ENCODE assay signal across 7 mouse cellular contexts in genomic region chr9:45739702-45740583, GRCm38 (mm10).
DNase-seq lines count a peak whose midpoint lies in the region; ATAC-seq and TF ChIP-seq lines count a peak whose summit lies in the region.

No protein-coding gene starts in this region.

- H3K4me1 ChIP-seq in heart, postnatal 0 days (ENCODE audit: control insufficient read depth, insufficient read depth): no peaks in the 10 kb centered on the region
- no peaks in the 10 kb centered on the region for H3K4me1 ChIP-seq in liver, postnatal 0 days (ENCODE audit: insufficient read depth)

- no peaks in the 10 kb centered on the region for H3K36me3 ChIP-seq in heart, postnatal 0 days (replicated peaks; ENCODE audit: control insufficient read depth, insufficient read depth, low read length)
- H3K36me3 ChIP-seq in liver, postnatal 0 days (replicated peaks; ENCODE audit: insufficient read depth, low read length): no peaks in the 10 kb centered on the region

- no peak for TF ChIP-seq EP300 in heart, postnatal 0 days (IDR thresholded peaks at IDR 0.05; ENCODE audit: low read depth)
- no peak for TF ChIP-seq EP300 in liver, postnatal 0 days (IDR thresholded peaks at IDR 0.05; ENCODE audit: low read depth)

- no peak overlapping the region for H3K9ac ChIP-seq in heart, postnatal 0 days (replicated peaks; ENCODE audit: low read depth, low read length)
- no peak overlapping the region for H3K9ac ChIP-seq in liver, postnatal 0 days (replicated peaks)

- H3K4me2 ChIP-seq in heart, postnatal 0 days (ENCODE audit: low read depth, low read length): no peak overlapping the region
- H3K4me2 ChIP-seq in liver, postnatal 0 days (ENCODE audit: low read depth, low read length): no peak overlapping the region

- TF ChIP-seq CTCF in heart, postnatal 0 days (IDR thresholded peaks at IDR 0.05; ENCODE audit: low read depth): peak; percentile 25; the same call in 1 of the 2 replicates
- no peak for TF ChIP-seq CTCF in liver, postnatal 0 days (IDR thresholded peaks at IDR 0.05; ENCODE audit: low read depth)

- intact Hi-C loops in left cerebral cortex, postnatal 14 days (cut with DNase I): loop anchor here (5.0 kb wide), 1 partner anchor 148 kb away; no protein-coding TSS in a partner anchor

- no peaks in the 10 kb centered on the region for H3K9me3 ChIP-seq in heart, postnatal 0 days (replicated peaks; ENCODE audit: control insufficient read depth, low read length)
- no peaks in the 10 kb centered on the region for H3K9me3 ChIP-seq in liver, postnatal 0 days (ENCODE audit: low read length)

- ATAC-seq in heart, postnatal 0 days (ENCODE audit: insufficient read depth, low read depth): peak; percentile 74
- no peak for ATAC-seq in liver, postnatal 0 days

- peaks cover 19% of the 10 kb centered on the region for H3K27me3 ChIP-seq in heart, postnatal 0 days (ENCODE audit: control insufficient read depth, insufficient read depth, low read length)
- H3K27me3 ChIP-seq in liver, postnatal 0 days (ENCODE audit: insufficient read depth, low read length): no peaks in the 10 kb centered on the region

- DNase-seq in right cerebral cortex, postnatal 4 days: peak; percentile 46
- DNase-seq in right cerebral cortex, postnatal 25 days: no peak
- DNase-seq in cerebellum, adult 9-11 months: peak; percentile 56
- peak; percentile 71 for DNase-seq in heart, postnatal 0 days (ENCODE audit: low spot score)
- peak; percentile 54 for DNase-seq in lung, postnatal 4 days
- DNase-seq in liver, postnatal 0 days: no peak
- no peak for DNase-seq in left cerebral cortex, postnatal 14 days (ENCODE audit: low spot score in 2 of 2)

- no peak overlapping the region for H3K4me3 ChIP-seq in heart, postnatal 0 days (ENCODE audit: low read depth, low read length)
- no peak overlapping the region for H3K4me3 ChIP-seq in liver, postnatal 0 days (ENCODE audit: low read depth, low read length)

- H3K27ac ChIP-seq in heart, postnatal 0 days (ENCODE audit: low read depth): no peak overlapping the region
- H3K27ac ChIP-seq in liver, postnatal 0 days (ENCODE audit: low read depth): no peak overlapping the region

- 53% methylated on average over 17 of the region's 17 CpGs for WGBS in heart, postnatal 0 days
- WGBS in liver, postnatal 0 days (ENCODE audit: insufficient replicate concordance): 67% methylated on average over 17 of the region's 17 CpGs

Comparison
In these comparisons a context has a peak if more than half of its experiments do, and no peak if none do; other contexts are left out.
1. DNase-seq: peak in right cerebral cortex, postnatal 4 days (single experiment), cerebellum, adult 9-11 months (single experiment), heart, postnatal 0 days (single experiment) and lung, postnatal 4 days (2 of 2); none in right cerebral cortex, postnatal 25 days (single experiment), liver, postnatal 0 days (single experiment) and left cerebral cortex, postnatal 14 days (0 of 2).